Mouse (Mus musculus) heart, embryonic 15.5 days (tissue): ENCODE measurements around the gene Cops2. TPM values are rescaled to one million over a fixed set of nuclear protein-coding genes. Genes with fewer than 3 reads are reported as not detected.
A peak's percentile ranks its signal among the peaks of the same experiment; 100 is the strongest.

Source experiments
- ATAC-seq: fragments of 200-750 bp; cut with Nextera tagmentation; replicated peaks from 2 replicates; pipeline ENCODE4 v1.8.0; 2017; ENCODE audit warnings: low read depth, moderate TSS enrichment; ENCODE audit not compliant: insufficient number of reproducible peaks, insufficient read depth, low FRiP score
- H3K27ac ChIP-seq: fragments of 300-500 bp; sonication (generic); 2 replicates; pipeline ENCODE4 v1.5.1; 2015; ENCODE audit warnings: mild to moderate bottlenecking, inconsistent platforms
- H3K27me3 ChIP-seq: fragments of 300-500 bp; sonication (generic); 2 replicates; pipeline ENCODE4 v1.6.1; 2015; ENCODE audit warnings: inconsistent platforms
- H3K36me3 ChIP-seq: fragments of 300-500 bp; sonication (generic); 2 replicates; pipeline ENCODE4 v1.6.1; 2015; ENCODE audit warnings: mild to moderate bottlenecking, inconsistent platforms
- H3K4me1 ChIP-seq: fragments of 300-500 bp; sonication (generic); replicated peaks from 2 replicates; pipeline ENCODE4 v1.6.1; 2015; ENCODE audit warnings: inconsistent platforms
- H3K4me2 ChIP-seq: fragments of 300-500 bp; sonication (generic); 2 replicates; pipeline ENCODE4 v1.6.1; 2015; ENCODE audit warnings: inconsistent platforms, mild to moderate bottlenecking, moderate library complexity
- H3K4me3 ChIP-seq: fragments of 300-500 bp; sonication (generic); 2 replicates; pipeline ENCODE4 v1.5.1; 2015; ENCODE audit warnings: mild to moderate bottlenecking, inconsistent platforms
- H3K9ac ChIP-seq: fragments of 300-500 bp; sonication (generic); 2 replicates; pipeline ENCODE4 v1.6.1; 2015; ENCODE audit warnings: mild to moderate bottlenecking, inconsistent platforms
- H3K9me3 ChIP-seq: fragments of 300-500 bp; sonication (generic); replicated peaks from 2 replicates; pipeline ENCODE4 v1.6.1; 2016; ENCODE audit warnings: inconsistent platforms
- WGBS: fragments of 180-500 bp; shearing (Covaris S2); methylation state at CpG from one replicate; pipeline ENCODE4 v1.1.7; 2015; ENCODE audit warnings: mixed read lengths; 5-methylcytosine and 5-hydroxymethylcytosine counted together
- polyA plus RNA-seq: library from polyadenylated mRNA; unstranded; fragments of >200 nt; fragmentation: Nextera tagmentation; extraction: Ambion mirVana; gene quantifications from 2 replicates; pipeline ENCODE4 v1.2.1, GENCODE M21; 2015

Cops2 gene
- polyA plus RNA-seq, 1 experiment from 2014 or later, result 57.0 TPM

DNA sequence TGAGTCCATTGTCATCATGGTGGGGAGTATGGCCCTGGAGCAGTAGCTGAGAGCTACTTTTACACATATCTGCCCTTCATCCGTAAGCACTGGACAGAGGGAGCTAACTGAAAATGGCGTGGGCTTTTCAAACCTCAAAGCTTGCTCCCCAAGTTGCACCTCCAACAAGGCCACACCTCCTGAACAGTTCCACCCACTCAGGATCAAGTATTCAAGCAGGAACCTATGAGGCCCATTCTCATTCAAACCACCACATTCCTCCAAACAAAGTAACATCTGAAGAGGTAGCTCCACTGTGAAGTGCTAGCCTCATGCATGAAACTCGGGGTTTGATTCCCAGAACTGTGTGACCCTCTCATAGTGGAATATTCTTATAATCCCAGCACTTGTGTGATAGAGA, 9.4 kb upstream of the Cops2 start:
- H3K4me1 ChIP-seq, result peaks cover 5% of the 10 kb centered on the region
- H3K4me2 ChIP-seq, result no peak overlapping the region
- H3K9me3 ChIP-seq, result no peaks in the 10 kb centered on the region
- no peak overlapping the region for H3K27ac ChIP-seq
- no peaks in the 10 kb centered on the region for H3K27me3 ChIP-seq
- H3K9ac ChIP-seq, result no peak overlapping the region
- no peak for ATAC-seq
- WGBS, result 78% methylated on average over 3 of the region's 3 CpGs
- no peak overlapping the region for H3K4me3 ChIP-seq
- H3K36me3 ChIP-seq, result no peaks in the 10 kb centered on the region

GRCm38 (mm10) chr2:125866058-125866740, 7.3 kb upstream of the Cops2 start:
- H3K9ac ChIP-seq, result peak overlapping the region; percentile 64
- 2% methylated on average over 23 of the region's 23 CpGs for WGBS
- H3K27me3 ChIP-seq, result no peaks in the 10 kb centered on the region
- H3K36me3 ChIP-seq, result no peaks in the 10 kb centered on the region
- H3K4me3 ChIP-seq, result peak overlapping the region; percentile 75
- H3K4me1 ChIP-seq, result peaks cover 5% of the 10 kb centered on the region
- H3K9me3 ChIP-seq, result no peaks in the 10 kb centered on the region
- H3K4me2 ChIP-seq, result peak overlapping the region; percentile 81
- ATAC-seq, result peak; percentile 67; the same call in 1 of the 2 replicates
- peak overlapping the region; percentile 45 for H3K27ac ChIP-seq

DNA sequence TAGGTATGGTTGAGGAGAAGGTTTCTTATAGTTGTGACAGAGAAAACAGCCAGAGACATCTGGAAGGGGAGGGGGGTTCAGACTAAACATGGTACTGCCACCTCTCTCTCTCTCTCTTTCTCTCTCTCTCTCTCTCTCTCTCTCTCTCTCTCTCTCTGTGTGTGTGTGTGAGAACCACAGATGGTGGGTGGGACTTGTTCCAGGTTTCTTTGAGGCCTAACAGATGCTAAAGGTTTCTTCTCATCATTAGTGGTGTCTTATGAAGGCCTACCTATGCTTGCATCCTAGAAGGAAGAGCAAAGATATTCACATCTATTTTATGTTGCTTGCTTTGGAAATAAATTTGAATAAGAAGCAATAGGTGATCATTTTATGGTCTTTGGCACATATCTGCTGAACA, 6.6 kb upstream of the Cops2 start:
- H3K9me3 ChIP-seq, result no peaks in the 10 kb centered on the region
- H3K27ac ChIP-seq, result no peak overlapping the region
- H3K4me3 ChIP-seq, result peak overlapping the region; percentile 75
- H3K9ac ChIP-seq, result no peak overlapping the region
- peaks cover 5% of the 10 kb centered on the region for H3K4me1 ChIP-seq
- peak overlapping the region; percentile 81 for H3K4me2 ChIP-seq
- H3K27me3 ChIP-seq, result no peaks in the 10 kb centered on the region
- no peak for ATAC-seq
- H3K36me3 ChIP-seq, result no peaks in the 10 kb centered on the region

- WGBS, result 71% methylated on average over 1 of the region's 1 CpGs
- no peak overlapping the region for H3K4me2 ChIP-seq
- no peaks in the 10 kb centered on the region for H3K9me3 ChIP-seq
- H3K27me3 ChIP-seq, result no peaks in the 10 kb centered on the region
- H3K9ac ChIP-seq, result no peak overlapping the region
- H3K36me3 ChIP-seq, result no peaks in the 10 kb centered on the region
- no peak overlapping the region for H3K4me3 ChIP-seq
- ATAC-seq, result no peak
- no peak overlapping the region for H3K27ac ChIP-seq
- H3K4me1 ChIP-seq, result peaks cover 5% of the 10 kb centered on the region
Observed at GRCm38 (mm10) chr2:125864551-125864950, 5.6 kb upstream of the Cops2 start.

- no peak overlapping the region for H3K9ac ChIP-seq
- no peak overlapping the region for H3K4me2 ChIP-seq
- no peaks in the 10 kb centered on the region for H3K27me3 ChIP-seq
- no peaks in the 10 kb centered on the region for H3K36me3 ChIP-seq
- H3K27ac ChIP-seq, result no peak overlapping the region
- peaks cover 5% of the 10 kb centered on the region for H3K4me1 ChIP-seq
- H3K4me3 ChIP-seq, result no peak overlapping the region
- 71% methylated on average over 3 of the region's 3 CpGs for WGBS
- no peaks in the 10 kb centered on the region for H3K9me3 ChIP-seq
- no peak for ATAC-seq
Observed at GRCm38 (mm10) chr2:125863799-125864198, 4.9 kb upstream of the Cops2 start.

DNA sequence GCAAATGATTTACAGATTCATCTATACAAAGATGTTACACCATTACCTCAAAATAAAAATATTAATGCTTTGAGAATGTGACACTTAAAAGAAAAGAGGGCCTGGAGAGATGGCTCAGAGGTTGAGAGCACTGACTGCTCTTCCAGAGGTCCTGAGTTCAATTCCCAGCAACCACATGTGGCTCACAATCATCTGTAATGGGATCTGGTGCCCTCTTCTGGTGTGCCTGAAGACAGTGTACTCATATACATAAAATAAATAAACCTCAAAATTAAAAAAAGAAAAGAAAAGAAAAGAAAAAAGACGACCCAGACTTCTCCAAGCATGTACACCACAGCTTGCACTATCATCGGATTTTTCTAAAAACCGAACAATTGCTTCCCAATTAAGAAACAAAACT, 1.2 kb downstream of the Cops2 start:
- Histone ChIP-seq H3K36me3 (no peaks in the 10 kb centered on the region), H3K9ac (no peak overlapping the region), H3K4me1 (peaks cover 7% of the 10 kb centered on the region; the same call in 1 of the 2 replicates), H3K4me2 (peak overlapping the region; percentile 76), H3K27me3 (no peaks in the 10 kb centered on the region), H3K27ac (no peak overlapping the region), H3K4me3 (peak overlapping the region; percentile 100), H3K9me3 (no peaks in the 10 kb centered on the region)
- 41% methylated on average over 3 of the region's 3 CpGs for WGBS
- no peak for ATAC-seq

- no peaks in the 10 kb centered on the region for H3K27me3 ChIP-seq
- peaks cover 4% of the 10 kb centered on the region; the same call in 1 of the 2 replicates for H3K4me1 ChIP-seq
- no peak overlapping the region for H3K9ac ChIP-seq
- ATAC-seq, result no peak
- no peak overlapping the region for H3K27ac ChIP-seq
- no peaks in the 10 kb centered on the region for H3K9me3 ChIP-seq
- H3K36me3 ChIP-seq, result peaks cover 17% of the 10 kb centered on the region
- no peak overlapping the region for H3K4me3 ChIP-seq
- H3K4me2 ChIP-seq, result no peak overlapping the region
- WGBS, result 56% methylated on average over 2 of the region's 2 CpGs
Observed at GRCm38 (mm10) chr2:125851237-125851636, 7.7 kb downstream of the Cops2 start.

- no peak overlapping the region for H3K4me2 ChIP-seq
- H3K27ac ChIP-seq, result no peak overlapping the region
- H3K4me3 ChIP-seq, result no peak overlapping the region
- no peaks in the 10 kb centered on the region for H3K9me3 ChIP-seq
- H3K9ac ChIP-seq, result no peak overlapping the region
- no peaks in the 10 kb centered on the region for H3K4me1 ChIP-seq
- ATAC-seq, result no peak
- WGBS, result 77% methylated on average over 2 of the region's 2 CpGs
- H3K36me3 ChIP-seq, result peaks cover 58% of the 10 kb centered on the region
- no peaks in the 10 kb centered on the region for H3K27me3 ChIP-seq
Observed at GRCm38 (mm10) chr2:125838708-125839284, 20.1 kb downstream of the Cops2 start.

GRCm38 (mm10) chr2:125838091-125838490, 20.8 kb downstream of the Cops2 start:
- Histone ChIP-seq H3K4me3 (no peak overlapping the region), H3K9ac (no peak overlapping the region), H3K4me2 (no peak overlapping the region), H3K36me3 (peaks cover 61% of the 10 kb centered on the region), H3K9me3 (no peaks in the 10 kb centered on the region), H3K27me3 (no peaks in the 10 kb centered on the region), H3K4me1 (no peaks in the 10 kb centered on the region), H3K27ac (no peak overlapping the region)
- no peak for ATAC-seq
- WGBS, result 87% methylated on average over 7 of the region's 7 CpGs

GRCm38 (mm10) chr2:125829924-125830323, 29.0 kb downstream of the Cops2 start:
- no peak for ATAC-seq
- Histone ChIP-seq H3K9me3 (no peaks in the 10 kb centered on the region), H3K4me1 (no peaks in the 10 kb centered on the region), H3K9ac (no peak overlapping the region), H3K4me3 (no peak overlapping the region), H3K4me2 (no peak overlapping the region), H3K36me3 (peaks cover 49% of the 10 kb centered on the region), H3K27ac (no peak overlapping the region), H3K27me3 (no peaks in the 10 kb centered on the region)
- whole genome bisulfite sequencing, result 95% methylated on average over 2 of the region's 2 CpGs

DNA sequence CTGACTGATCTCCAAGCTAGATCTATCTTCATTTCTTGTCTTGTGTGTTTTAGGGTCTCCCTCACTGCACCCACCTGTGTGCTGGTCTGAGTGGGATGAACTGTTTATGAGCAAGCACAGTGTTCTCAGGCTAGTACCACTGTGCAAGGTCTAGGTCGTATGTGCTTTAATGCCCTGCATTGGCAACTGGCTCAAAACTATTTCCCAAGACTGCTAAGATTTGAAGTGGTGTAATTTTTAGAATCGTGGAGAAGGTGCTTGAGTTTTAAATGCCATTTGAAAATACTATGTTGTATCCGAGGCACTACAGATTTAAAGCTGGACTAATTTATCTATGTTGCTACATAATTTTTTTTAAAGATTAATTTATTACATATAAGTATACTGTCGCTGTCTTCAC, 31.0 kb downstream of the Cops2 start:
- H3K9ac ChIP-seq, result no peak overlapping the region
- WGBS, result 75% methylated on average over 4 of the region's 4 CpGs
- peaks cover 30% of the 10 kb centered on the region for H3K36me3 ChIP-seq
- H3K4me1 ChIP-seq, result no peaks in the 10 kb centered on the region
- H3K4me3 ChIP-seq, result no peak overlapping the region
- H3K4me2 ChIP-seq, result no peak overlapping the region
- H3K27ac ChIP-seq, result no peak overlapping the region
- no peaks in the 10 kb centered on the region for H3K9me3 ChIP-seq
- no peaks in the 10 kb centered on the region for H3K27me3 ChIP-seq
- no peak for ATAC-seq

- no peak for ATAC-seq
- no peak overlapping the region for H3K27ac ChIP-seq
- H3K9ac ChIP-seq, result no peak overlapping the region
- no peaks in the 10 kb centered on the region for H3K4me1 ChIP-seq
- H3K36me3 ChIP-seq, result peaks cover 15% of the 10 kb centered on the region
- H3K27me3 ChIP-seq, result no peaks in the 10 kb centered on the region
- no peak overlapping the region for H3K4me3 ChIP-seq
- 74% methylated on average over 4 of the region's 4 CpGs for WGBS
- no peak overlapping the region for H3K4me2 ChIP-seq
- H3K9me3 ChIP-seq, result no peaks in the 10 kb centered on the region
Observed at GRCm38 (mm10) chr2:125826201-125826600, 32.7 kb downstream of the Cops2 start.
